Mouse (Mus musculus) brain, adult 10 weeks (tissue): ENCODE data around the gene Gm28539. TPM values are rescaled to one million over a fixed set of nuclear protein-coding genes. Genes with fewer than 3 reads are reported as not detected.

Experiments
- polyA plus RNA-seq: library from polyadenylated mRNA; stranded (reverse); fragments of 350-450 nt; fragmentation: Illumina TruSeq; extraction: RNeasy Lipid Tissue Mini Kit (QIAGEN cat#74804); gene quantifications from one replicate; pipeline ENCODE4 v1.2.3, GENCODE M21; 2015; ENCODE audit warnings: low read depth, low replicate concordance

The Gm28539 gene
- not detected for polyA plus RNA-seq

DNA sequence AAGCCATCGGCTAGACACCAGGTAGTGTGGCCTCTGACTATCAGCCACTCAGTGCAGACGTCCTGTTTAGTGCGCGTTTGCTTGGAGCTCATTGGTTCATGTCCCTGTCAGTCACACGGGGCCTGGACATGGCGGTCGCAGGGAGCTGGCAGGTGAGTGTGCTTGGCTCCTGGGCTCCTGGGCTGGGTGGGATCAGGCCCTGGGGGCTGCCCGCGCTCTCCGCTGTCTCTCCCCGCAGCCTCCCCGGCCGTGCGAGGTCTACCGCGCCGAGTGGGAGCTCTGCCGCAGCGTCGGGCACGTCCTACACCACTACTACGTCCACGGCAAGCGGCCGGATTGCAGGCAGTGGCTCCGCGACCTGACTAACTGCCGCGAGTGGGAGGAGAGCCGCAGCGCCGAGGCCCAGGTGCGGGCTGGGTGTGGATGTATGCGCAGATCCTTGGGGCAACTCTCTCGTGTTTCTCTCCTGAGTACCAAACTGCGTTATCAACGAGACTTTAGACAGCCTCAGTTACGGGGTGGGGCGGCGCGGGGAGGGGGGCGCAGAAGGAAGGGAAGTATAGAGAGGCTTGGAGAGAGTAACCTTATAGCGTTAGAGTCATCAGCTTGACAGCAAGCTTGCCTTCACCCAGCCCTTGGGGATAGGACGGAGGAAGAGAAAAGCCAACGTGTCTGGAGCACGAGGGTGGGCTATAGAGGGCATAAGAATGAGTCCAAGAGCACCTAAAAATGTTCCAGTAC lies at the start of gene Gm28539, which contains the start of gene 2510002D24Rik:
TSS of gene Gm28539 (plus strand) at position 117 of the 741 bp plus-strand sequence.
TSS of gene 2510002D24Rik (plus strand) at position 111 of the 741 bp plus-strand sequence.

DNA sequence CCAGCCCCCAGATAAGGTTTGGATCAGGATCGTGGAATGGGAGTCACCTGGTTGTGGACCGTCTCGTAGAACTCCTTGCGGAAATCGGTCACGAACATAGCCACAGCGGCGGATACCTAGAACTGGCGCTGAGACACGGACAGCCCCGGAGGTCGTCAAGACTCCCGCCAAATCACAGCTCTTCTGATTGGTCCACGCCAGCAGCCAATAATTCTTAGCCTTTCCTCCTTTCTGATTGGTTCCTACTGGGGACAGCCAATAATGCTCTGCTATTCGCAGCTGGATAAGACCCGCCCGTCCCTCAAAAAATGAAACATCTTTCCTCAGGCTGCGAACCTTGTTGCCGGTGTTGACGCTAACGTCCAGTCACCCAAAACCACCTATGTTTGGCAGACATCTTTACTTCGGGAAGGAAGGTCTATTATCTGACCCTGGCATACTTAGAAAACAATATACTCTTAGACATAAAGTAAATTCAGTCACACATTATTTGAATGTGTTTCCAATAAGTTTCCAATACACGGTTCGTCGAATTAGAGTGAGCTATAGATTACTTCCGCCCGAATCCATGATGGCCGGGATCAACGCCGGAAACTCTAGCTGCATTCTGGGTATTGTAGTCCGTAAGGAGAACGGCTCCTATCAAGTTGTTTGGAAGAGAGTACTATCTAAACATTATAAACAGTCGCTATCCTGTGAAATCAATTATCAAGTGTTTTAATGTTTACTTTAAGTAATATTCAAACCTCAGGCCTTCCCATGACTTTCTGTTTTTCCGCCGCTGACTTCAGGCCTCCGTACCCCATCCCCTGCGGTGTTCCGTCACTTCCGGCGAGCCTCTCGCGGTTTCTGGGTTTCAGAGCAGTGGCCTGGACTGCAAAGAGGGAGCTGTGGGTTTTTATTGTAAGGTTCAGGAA lies 24.7 kb upstream of the Gm28539 start, which contains the start of the genes Ufd1 and Cdc45:
TSS of gene Ufd1 (plus strand) at position 312 of the 917 bp plus-strand sequence.
TSS of gene Cdc45 (minus strand) at position 520 of the 917 bp plus-strand sequence.

DNA sequence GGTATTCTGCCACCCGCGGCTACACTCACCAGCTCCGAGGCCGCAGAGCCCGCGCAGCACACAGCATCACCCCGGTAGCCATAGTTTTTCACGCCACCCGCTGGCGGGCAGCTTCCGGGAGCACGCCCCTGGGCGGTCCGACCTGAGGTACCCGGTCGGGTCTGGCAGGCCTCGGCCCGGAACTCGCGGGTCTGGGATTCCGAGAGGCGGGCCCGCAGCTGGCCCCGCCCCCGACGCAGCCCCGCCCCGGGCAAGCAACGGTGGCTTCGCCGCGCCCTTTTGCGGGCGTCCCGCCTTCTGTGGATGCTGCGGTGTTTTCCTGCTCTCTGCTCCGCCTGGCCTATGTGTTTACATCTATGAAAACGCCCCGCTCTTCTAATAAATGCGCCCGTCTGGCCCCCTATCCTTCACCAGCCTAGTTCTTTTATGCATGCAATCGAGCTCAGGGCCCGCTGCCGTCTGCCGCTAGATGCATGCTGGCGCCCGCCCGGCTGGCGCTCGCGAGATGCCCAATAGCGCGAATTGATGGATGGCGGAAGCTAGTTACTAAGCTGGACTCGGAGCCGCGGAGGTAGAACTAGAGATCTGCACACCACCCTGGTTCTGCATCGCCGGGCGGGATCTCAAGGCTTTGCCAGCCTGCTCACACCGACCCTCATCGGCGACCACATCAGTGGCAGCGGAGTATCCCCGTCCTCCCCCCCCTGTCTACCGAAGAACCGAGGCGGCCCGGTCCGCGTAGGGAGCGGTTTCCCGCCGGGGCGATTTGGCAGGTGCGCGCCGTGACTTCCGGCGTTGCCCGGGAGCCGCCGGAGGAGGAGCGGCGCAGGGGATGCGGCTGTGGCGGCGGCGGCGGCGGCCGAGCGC lies 40.3 kb downstream of the Gm28539 start, which contains the start of the genes Mrpl40 and Hira:
TSS of gene Mrpl40 (minus strand) at position 421 of the 867 bp plus-strand sequence.
TSS of gene Hira (plus strand) at position 596 of the 867 bp plus-strand sequence.

Other genes starting within 250 kb of the Gm28539 start
- 0.94 TPM for gene Tbx1, start 245.9 kb upstream of the Gm28539 start, polyA plus RNA-seq
- 1.4 TPM for gene Gp1bb, start 214.2 kb upstream of the Gm28539 start, polyA plus RNA-seq
- 124 TPM for gene Gm49601, start 210.2 kb upstream of the Gm28539 start, polyA plus RNA-seq
- gene Sept5, start 206.6 kb upstream of the Gm28539 start, polyA plus RNA-seq, result 889 TPM
- gene Cldn5, start 59.7 kb upstream of the Gm28539 start, polyA plus RNA-seq, result 70.2 TPM
- 117 TPM for gene Ufd1, start 24.8 kb upstream of the Gm28539 start, polyA plus RNA-seq
- gene Cdc45, start 24.6 kb upstream of the Gm28539 start, polyA plus RNA-seq, result 3.0 TPM
- gene 2510002D24Rik, start within 50 bp of the Gm28539 start, polyA plus RNA-seq, result 38.8 TPM
- 79.8 TPM for gene Mrpl40, start 40.3 kb downstream of the Gm28539 start, polyA plus RNA-seq
- gene Hira, start 40.5 kb downstream of the Gm28539 start, polyA plus RNA-seq, result 66.6 TPM